Mouse (Mus musculus): Measurements from ENCODE around the gene Mrtfa.

Gene Mrtfa

DNA sequence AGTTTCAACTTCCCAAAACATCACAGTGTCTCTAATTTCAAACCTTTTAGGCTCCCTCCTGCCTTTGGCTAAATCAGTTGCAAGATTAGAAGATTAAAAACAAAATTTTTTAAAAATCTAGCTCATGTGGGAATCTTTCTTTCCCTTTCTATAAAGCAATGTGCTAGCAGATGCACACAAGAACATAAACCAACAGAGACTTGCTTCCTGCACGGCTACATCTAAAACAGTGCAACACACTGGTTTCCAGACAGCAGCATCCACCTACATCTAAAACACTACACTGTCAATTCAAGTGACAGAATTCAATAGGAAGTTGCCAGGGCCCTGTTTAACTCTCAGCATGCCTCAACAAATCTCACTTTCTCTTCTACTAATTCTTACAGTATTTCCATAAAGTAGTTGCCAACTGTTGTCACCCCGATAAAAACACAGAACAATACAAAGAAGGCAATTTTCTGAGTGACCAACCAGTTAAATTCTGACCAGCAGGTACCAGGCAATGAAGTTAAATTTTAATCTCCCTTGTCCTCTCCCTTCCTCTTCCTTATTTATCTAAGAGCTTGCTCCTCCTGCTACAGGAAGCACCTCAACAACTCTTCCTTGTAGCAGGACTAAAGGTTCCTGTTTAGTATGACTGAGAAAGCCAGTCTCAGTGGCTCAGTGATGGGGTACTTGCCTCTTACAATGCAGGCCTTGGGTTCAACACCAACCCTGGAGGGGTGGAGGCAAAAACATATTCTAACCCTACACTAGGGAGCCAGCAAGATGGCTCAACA is 35.5 kb downstream of the Mrtfa start:
- DNase-seq: no peak

DNA sequence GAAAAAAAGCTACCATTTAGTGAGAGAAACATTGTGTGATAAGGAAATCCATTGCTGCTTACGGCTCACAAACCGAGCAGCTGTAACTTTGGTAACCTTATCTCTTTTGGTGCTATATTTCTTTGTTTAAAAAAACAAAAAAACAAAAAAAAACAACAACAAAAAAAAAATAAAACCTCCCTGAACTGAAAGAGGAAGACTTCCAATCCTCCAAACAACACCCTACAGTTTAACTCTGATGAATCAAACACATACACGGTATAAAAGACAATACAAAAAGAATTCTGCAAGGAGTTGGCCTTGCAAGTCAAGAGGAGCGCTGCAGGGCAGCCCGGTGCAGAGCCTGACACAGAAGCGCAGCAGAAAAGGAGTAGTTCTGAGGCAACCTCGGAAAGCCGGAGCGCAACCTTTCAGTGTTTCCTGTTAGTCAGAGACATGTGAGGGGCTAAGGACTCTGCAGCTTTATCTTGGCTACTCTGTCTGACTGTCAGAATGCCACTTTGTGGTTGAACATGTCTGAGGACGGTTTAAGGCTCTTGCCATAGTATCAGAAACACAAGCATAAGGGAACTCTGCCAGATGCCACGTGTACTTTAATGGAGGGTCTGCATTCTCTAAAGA is 48.5 kb downstream of the Mrtfa start:
- no peak for DNase-seq

DNA sequence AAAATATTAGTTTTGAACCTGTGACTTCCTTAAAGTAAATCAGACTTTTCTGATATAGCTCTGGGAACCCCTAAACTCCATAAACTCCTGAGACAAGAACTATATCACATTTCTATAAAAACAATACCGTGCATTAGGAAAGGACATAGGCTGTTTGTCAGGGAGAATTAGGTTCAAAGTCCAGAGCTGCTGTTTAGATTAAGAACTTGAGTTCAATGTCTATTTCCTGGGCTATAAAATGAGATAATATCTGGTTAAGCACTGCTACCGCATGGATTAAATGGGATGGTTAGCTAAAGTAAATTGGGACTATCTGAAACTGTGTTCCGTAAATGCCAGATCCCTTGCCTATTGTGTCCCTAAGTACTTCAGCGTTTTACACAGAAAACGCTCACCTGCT is 50.6 kb downstream of the Mrtfa start:
- no peak for DNase-seq

DNA sequence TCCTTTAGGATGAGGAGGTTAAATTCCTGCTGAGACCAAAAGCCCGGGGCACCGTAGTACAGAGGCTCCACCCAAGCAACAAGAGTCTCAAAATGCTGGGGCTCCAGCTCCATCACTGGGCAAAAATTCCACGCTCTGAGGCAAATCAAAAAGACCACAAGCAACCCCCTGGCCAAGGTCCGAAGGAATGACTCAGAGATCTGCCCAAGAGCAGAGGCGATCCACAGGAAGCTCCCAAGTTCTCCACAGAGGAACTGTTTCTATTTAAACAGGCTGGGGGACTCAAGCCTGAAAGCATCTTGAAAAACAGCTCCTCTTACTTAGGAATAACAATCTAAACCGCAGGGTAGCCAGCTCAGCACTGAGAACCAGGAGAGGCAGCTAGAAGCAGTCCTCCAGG is 53.3 kb downstream of the Mrtfa start:
- no peak for DNase-seq

DNA sequence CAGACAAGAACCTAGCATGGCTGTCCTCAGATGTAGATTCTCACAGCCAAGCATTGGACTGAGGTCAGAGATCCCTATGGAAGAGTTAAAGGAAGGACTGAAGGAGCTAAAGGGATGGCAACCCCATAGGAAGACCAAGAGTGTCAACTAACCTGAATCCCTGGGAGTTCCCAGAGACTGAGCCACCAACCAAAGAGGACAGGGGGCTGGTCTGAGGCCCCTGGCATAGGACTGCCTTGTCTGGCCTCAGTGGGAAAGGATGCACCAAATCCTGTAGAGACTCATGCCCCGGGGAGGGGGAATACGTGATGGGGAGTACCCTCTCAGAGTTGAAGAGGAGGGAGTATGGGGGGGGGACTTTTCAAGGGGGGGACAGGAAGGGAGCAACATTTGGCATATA is 56.8 kb downstream of the Mrtfa start:
- no peak for DNase-seq

DNA sequence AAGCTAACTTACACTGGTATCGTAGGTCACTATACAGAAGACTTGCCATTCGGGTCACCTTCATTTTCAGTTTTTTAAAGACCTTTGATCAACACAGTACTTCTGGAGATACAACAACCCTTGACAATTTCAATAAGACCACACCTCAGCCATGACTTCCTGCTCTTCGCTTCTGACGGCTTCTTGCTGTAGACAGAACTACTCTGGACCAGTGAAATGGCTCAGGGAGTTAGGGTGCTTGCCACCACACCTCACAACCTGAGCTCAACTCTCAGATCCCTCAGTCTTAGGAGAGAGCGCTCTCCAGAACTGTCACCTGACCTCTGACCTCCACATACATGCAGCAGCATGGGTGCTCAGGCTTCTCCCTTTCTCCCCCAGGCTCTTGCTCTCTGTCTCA is 59.4 kb downstream of the Mrtfa start:
- no peak for DNase-seq

DNA sequence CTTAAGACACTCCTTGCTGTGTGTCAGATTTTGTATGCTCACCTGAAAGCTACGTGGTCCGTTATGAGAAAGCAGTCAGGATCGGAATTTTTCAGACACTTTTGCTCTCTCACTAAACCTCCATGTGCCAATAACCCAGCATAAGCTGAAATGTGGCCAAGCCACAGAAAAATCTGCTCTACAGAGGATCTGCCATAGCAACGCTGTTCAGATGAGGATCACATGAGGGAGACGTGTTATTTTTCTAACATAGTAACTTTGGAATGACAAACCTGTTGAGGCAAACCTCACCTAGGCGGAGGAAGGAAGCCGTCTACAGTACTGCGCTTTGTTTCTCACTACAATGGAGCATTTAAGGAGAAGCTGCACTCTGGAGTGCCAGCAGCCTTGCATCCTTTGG is 60.6 kb downstream of the Mrtfa start:
- DNase-seq: no peak

DNA sequence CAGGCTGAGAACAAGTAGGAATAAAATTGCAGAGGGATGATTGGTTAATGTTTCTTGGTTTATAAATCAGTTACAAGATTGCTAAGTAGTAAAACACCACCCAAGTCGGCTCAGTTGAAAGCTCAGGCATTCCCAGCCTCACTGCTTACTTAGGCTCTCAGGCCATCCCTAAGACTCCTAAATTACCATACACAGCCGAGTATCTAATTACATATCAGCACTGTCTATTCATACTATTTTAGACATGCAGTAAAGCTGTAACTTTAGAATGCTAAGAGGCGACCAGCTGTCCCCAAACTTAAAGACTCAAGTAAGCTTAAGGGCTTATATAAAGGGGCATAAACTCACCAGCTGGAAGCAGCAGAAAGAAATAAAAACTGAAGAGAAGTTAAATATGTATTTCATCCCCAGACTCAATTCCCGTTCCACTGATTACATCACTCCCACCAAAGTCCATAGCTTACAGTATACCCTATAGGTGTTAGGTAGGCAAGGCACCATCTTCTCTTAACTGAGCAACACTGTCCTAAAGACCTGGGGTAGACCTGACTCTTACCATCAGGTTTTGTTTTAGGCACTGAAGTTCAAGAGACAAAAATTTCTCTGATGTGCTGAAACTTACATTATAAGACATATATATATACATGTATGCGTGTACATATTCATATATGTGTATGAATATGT is 62.3 kb downstream of the Mrtfa start:
- no peak for DNase-seq

DNA sequence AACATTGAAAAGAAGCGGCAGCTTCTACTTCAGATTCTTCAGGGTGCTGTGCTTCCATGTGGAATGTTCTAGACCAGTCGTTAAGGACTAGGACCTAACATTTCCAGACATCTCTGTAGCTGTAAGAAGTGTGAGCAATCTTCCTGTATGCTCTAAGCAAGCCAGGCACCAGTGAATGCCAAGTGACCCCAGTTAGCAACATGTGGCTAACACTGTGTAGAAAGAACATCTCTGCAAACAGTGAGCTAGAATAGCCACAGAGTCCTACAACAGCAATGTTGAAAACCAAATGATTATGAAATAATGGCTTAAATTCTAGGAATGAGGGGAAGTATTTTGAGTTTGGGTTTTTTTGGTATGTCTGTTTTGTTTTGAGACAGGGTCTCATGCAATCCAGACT is 66.3 kb downstream of the Mrtfa start:
- DNase-seq: no peak

DNA sequence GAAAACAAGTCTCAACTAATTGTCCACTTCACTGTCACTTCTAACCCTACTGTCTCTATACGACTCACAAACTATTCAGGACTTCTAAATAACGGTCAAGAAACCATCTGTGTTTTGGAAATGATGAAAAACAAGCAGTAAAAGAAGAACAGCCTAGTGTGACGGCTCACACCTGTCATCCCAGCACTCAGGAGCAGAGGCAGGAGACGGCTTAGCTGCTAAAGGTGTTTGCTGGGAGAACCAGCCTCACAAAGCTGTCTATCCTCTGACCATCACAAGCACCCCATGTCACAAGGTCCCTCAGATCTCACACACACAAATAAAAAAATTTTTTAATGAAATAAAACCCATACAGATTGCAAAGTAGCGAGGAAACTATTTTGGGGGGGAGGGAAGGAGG is 67.4 kb downstream of the Mrtfa start:
- DNase-seq: no peak

DNA sequence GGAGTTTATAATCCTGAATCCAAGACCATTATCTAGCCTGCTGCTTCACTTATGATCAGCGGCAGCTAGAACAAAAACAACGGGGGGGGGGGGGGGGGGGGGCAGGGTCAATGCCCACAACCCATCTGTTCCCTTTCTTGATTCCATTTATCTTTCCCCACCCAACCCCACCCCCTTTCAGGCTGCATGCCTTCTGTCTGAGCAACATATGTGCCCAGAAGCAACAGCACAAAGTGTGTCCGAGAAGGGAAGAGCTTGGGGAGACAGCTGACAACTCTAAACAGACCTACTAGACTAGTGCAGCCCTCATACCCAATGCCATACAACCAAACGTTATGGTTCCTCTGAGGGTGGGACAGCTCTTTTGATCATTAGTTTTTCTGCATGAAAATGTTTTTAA is 68.0 kb downstream of the Mrtfa start:
- DNase-seq: no peak

DNA sequence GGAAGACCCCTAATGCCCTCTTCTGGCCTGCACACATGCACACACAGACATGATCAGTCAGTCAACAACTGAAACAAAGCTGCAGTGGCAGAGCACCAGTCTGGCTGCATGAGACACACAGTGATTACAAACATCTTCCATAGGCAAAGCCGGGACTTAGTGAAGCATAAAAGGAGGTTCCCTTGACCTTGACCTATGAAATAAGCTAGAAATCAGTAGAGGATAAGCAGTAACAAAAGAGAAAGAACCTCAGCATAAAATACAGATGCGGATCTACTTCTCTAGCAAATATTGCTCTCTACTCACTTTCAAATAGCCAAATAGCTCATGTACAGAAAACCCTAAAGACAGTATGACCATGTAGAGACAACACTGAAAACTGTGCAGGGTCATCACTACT is 68.5 kb downstream of the Mrtfa start:
- DNase-seq: no peak

DNA sequence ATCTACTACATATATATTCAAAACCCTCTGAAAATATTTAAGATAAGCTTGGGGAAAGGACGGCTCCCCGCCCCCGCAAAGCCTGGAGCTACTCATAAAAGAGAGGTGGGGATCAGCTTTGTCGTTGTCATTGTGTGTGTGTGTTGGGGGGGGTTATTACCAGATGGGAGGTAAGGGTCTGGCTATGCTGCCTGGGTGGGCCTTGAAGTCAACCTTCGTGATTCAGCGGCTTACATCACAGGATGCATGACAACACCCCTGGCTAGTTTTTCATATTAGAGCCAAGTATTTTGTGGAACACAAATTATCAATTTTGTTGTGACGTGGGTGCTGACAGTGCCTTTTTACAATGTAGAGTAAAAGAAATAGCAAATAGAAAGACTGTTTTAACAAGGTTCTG is 69.6 kb downstream of the Mrtfa start:
- no peak for DNase-seq

DNA sequence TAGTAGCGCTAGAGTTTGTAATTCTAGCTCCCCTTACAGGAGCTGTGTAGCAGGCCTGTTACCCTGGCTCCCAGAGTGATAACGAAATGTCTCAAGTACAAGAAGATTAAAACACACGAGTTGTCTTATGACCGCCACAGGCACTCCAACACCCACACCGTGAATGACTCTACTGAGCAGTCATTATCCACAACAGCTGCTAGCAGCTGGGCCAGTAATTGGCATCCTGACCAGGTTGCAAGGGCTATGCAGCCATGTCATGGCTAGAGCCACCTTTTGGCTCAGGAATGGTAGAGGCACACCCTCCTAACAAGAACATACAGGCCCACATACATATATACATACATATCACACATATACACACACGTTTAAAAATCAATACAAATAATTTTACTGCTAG is 70.4 kb downstream of the Mrtfa start:
- no peak for DNase-seq

DNA sequence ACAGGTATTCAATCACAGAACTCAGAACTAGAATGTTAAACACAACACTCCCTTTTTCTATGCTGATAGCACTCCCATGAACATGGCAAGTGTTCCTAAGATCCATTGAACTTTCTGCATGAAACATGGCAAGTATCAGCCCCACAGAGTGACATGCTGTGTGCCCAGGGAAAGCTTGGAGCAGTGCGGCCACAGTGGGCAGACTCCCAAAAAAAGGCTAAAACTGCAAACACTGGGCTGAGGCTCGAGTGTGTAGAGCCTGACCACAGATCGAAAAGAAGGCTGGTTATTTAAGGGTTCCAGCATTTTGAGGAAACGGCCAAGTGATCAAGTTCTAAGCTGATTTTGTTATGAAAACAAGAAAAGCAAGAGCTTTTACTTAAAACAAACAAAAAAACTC is 72.3 kb downstream of the Mrtfa start:
- peak; percentile 9 for DNase-seq

DNA sequence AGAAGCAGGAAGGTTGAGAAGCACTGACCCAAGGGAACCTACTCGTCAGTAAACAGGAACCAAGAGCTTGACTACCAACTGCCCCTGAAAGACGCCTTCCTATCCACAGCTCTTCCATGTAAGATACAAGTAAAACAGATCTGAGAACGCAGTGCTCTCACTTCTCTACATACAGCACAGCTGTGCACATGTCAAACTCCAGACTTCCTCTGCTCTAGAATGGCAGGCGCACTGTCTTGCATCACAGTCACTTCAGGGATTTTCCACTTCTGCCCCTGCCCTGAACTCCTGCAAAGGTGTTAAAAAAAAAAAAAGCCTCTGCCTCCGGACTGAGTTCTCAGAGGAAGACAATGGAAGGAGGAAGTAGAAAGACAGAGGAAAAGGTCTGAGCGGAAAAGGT is 78.0 kb downstream of the Mrtfa start:
- no peak for DNase-seq

DNA sequence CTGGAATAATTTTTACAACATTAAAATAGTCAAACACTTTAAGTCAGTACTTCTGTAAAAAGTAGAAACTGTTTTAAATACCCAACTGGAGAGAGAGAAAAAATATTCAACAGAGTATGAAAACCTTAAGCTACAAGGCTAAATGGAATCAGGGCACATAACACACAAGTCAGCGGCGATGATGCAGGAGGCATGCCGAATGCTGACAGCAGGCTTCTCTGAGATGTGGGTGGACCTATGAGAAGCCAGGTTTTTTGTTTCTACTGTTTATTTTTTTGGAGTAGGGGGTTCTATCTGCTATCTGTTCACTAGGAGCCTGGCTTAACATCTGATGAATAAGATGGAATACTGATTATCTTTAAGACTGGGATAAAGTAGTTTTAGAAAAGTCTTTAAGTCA is 80.2 kb downstream of the Mrtfa start:
- no peak for DNase-seq

DNA sequence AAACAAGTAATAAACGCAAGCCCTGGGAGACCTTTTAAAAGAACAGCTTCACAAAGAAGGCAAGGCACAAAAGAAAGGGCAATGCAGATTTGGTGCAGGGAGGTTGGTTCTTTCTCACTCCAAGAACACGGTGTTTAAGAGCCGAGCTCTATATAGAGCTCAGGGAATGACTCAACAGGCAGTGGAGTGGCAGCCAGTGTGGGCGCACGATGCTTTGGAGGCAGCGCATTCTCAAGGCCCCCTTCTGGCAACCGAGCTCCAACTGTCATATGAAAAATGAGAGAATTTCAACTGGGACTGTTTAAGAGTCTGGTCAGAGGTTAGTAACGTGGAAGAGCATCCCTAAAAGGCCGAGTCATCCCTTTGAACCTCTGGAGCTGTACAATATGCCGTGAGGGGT is 84.6 kb downstream of the Mrtfa start:
- DNase-seq: no peak

DNA sequence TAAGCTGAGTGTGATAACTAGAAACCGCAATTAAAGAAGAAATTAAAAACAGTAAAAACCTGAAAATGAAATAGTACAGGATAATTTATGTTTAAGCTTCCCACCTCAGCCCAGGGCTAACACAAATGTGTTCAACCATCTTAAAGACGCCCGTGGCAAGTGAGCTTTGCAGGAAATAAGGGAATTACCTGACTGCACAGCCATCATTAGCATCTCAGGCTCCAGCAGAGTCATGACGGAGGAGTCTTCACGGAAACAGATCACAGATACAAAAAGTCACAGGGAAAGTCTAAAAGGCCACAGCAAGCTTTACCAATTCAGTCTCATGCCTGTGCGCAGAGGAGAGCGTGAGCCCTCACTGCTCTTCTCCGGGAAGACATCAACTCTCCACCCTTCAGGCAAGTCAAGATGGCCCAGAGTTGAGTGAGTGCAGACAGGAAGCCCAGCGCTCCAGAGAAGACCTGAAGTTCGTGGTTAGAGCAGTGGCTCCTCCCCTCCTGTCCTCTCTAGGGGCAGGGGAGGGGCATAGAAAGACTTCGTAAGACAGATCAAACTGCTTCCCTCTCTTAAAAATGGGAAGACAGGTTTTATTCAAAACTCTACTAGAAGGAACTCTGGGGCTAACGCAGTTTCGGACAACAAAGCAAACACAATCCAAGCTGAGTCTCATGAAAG is 85.8 kb downstream of the Mrtfa start:
- no peak for DNase-seq

DNA sequence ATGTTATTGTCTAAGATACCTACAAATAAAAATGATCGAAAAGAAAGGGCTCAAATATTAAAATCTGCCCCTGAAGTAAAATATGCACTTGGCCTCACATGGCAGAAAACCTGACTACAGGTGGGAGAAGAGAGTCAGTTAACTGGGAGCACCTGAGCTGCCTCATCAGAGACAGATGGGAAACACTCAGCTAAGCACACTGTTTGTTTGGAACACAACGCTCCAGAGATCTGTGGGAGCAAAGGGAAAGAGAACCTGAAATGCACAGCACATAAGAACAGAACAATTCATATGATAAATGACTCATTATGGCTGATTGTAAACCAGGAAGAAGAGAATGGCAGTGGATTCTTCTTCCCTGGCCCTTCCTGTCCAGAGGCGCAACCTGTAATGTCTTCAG is 87.1 kb downstream of the Mrtfa start:
- DNase-seq: no peak

DNA sequence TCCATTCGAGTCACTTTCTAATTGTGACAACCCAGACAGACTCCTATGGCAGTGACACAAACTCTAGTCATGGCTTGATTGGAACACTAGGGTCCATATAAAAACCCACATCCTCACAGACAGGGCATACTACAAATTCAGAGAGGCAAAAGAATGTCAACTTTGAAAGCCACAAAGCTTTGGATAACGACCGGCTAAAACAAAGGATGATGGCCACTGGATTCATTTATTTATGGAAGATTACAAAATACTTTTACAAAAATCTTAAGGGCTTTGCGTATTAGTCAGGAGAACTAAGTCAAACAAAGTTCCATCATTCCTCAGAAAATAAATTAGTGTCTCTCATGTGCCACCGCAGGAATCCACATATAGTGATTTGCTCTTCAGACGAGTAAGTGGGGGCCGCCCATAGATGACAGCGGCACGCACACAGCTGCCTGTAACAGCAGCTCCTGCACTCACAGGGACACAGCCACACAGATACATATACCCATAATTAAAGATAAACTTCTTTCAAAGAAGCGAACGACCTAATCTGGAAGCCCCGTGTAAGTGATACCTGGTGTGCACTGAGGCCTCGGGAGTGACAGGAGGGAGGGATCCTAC is 88.2 kb downstream of the Mrtfa start:
- no peak for DNase-seq

DNA sequence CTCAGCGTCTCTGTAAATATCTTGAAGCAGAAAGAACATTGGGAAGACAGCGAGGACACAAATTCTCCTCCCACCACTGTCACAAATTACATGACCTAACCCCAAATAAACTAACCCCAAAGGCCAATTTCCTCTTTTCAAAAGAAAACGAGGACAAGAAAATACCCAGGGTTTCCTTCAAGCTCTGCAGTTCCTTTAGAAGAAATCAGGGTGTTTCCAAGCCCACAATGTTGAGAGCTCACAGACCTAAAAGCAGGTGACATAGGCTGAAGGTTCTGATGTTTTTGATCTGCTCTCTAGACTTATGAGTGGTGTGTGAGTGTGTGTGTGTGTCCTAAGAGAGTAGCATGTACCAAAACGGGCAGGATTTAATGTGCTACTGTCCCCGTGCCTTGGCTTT is 89.2 kb downstream of the Mrtfa start:
- no peak for DNase-seq

DNA sequence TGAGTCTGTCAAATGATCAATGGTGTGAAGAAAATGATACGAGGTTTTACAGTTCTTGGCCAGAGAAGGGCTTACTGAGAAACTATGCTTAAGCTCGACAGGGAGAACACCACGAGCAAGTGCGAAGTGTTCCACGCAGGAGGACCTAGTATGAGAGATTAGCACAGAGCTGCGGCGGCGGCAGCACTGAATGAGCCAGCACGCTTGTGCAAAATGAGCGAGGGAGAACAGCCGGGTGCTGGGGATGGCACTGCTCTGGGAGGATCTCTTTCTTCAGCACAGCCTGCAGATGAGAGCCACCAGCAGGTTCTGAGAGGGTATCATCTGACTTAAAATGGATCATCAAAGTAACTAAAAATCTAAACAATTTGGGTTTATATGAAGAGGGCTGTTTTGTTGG is 91.3 kb downstream of the Mrtfa start:
- DNase-seq: no peak

DNA sequence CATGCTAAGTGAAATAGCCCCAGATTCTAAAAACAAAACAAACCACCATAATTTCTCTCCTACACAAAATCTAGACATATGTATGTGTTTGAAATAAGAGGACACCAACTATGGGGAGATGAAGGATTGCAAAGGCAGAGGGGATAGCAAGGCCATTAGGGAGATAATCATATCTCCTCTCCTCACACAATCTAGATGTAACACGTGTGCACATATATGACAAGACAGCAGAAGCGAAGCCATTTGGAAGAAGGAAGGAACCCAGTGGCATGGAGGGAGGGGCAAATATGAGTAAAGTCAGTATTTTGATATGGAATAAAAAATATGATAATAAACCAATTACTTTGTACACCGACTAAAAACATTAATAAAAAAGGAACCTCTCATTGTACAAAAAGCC is 91.9 kb downstream of the Mrtfa start:
- no peak for DNase-seq

Data from cerebellum, adult 8-10 months (tissue).